Mouse (Mus musculus) intestine, embryonic 14.5 days (tissue): Measurements from ENCODE around the gene Alk. TPM values are rescaled to one million over a fixed set of nuclear protein-coding genes. Genes with fewer than 3 reads are reported as not detected.

Experiments used
- polyA plus RNA-seq: library from polyadenylated mRNA; unstranded; fragments of >200 nt; fragmentation: Nextera tagmentation; extraction: Ambion mirVana; gene quantifications from 2 replicates; pipeline ENCODE4 v1.2.1, GENCODE M21; 2014

Alk gene
- polyA plus RNA-seq, 1 experiment from 2014 or later, result 0.61 TPM

Other genes with a start within 250 kb of the Alk start
- gene Ypel5, start 231.8 kb upstream of the Alk start, polyA plus RNA-seq, result 35.9 and 39.1 TPM in 2 replicates